Mouse (Mus musculus) right cerebral cortex, adult 2 months (tissue): ENCODE measurements around the gene Vkorc1l1.
A peak's percentile ranks its signal among the peaks of the same experiment; 100 is the strongest.
"Not testable (repeated sequence)": the region's sequence is repeated elsewhere in the genome, so short reads cannot be mapped to it uniquely, and the experiment has no call there.

Experiments used
- DNase-seq, 2 experiments: peaks; one replicate each; pipeline ENCODE4 v3.0.0; 2021 to 2022; ENCODE audit warnings: low spot score in 2 of 2

Vkorc1l1 gene

DNA sequence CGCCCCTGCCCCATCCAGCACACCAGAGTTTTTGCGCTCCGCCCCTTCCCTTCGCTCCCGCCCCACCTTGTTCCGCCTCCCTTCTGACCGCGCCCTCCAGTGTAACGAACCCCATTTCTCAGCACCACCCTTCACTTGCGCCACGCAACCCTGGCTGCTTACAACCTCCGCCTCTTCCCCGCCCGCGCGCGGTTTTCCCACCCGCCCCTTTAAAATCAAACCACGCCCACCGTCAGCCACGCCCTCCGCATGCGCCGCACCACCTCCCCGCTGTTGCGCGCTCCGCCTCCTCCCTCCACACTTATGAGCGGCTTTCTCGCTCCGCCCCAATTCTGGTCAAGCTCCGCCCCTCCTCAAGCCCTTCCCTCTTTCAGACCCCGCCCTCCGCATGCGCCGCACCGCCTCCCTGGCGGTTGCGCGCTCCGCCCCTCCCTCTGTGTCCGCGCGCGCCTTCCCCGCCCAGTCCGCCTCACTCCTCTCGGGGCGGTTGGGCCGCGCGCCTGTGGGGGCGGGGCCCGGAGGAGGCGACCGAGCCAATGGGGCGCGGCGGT is at the start of gene Vkorc1l1:
Vkorc1l1 (plus strand) TSS at position 476 of the 551 bp plus-strand sequence.
- peak; percentile 96 to 97 for DNase-seq

- peak; percentile 91 to 93 for DNase-seq
Measured at GRCm38 (mm10) chr5:129895198-129896088, 46.3 kb upstream of the Vkorc1l1 start, which contains the start of gene Zbed5. Gene Zbed5, plus strand, starts transcription at chr5:129895723.

DNA sequence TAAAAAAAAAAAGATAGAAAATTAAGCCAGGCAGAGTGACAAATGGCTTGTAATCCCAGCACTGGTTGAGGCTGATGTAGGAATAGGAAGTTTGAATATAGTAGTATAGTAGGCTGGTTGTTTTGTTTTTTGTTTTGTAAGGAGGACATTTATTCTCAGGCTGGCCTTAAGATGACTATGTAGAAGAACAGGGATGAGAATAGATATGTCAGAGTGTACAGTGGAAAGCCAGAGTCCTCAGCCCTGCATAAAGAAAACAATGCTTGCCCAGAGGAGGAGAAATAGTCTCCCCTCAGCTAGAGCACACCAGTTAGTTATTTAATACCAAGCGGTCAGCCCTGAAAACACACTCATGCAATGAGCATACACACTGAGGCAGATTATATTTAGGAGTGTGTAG is 43.3 kb upstream of the Vkorc1l1 start, which contains the start of gene Phkg1:
Phkg1 (minus strand) TSS at position 101 of the 400 bp plus-strand sequence.
- DNase-seq = no peak

DNA sequence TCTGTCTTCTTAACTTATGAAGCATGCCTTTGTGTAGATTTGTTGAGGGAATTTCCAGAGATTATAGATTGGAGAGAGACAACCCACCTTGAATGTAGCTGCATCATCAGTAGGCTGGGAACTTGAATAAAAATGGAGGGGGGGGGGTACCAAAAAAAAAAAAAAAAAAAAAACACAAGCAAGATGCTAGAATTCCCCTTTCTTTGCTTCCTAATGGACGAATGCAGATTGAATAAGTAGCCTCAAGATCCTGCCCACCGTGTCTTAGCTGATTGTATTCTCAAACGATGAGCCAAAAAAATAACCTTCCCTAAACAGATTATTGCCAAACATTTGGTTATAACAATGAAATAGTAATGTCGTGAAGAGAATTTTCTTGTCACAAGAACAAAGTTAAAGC is 34.0 kb upstream of the Vkorc1l1 start:
- no peak for DNase-seq

GRCm38 (mm10) chr5:129908242-129908965 is 33.4 kb upstream of the Vkorc1l1 start, which contains the start of gene Nupr1l:
Gene Nupr1l, plus strand, starts transcription at chr5:129908540.
- DNase-seq = peak; percentile 88 to 93

DNA sequence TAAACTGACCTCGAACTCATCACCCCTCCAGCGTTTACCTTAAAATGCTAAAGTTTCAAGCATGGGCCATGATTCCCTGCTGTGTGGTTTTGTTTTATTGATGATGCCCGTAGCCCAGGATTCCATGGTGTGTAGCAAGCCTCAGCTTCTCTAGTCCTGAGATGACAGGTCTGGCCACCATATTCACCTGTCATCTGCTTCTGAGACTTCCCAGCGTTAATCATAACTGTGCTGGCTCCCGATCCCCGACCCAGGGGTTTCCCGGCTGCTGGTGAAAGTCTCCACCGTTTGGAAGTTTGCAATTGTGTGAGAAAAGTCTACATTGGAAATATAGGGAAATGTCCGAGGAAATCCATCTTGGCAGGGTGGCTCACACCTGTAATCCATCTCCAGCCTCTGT is 32.6 kb upstream of the Vkorc1l1 start:
- no peak for DNase-seq

DNA sequence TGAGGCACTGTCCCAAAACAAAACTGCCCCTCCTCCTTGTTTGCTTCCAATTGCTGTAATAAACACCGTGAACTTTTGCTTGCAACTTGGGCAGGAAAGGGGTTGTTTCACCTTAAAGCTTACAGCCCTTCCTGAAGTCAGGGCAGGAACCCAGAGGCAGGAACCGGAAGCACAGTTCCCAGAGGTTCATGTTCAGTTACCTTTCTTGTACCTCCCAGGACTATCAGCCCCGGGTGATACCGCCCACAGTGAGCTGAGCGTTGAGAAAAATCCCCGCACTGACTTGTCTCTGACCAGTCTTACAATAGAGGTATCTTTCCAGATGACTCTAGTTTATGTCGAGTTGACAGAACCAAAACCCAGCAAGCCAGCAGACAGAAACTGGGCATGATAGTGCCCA is 32.2 kb upstream of the Vkorc1l1 start:
- no peak for DNase-seq

DNA sequence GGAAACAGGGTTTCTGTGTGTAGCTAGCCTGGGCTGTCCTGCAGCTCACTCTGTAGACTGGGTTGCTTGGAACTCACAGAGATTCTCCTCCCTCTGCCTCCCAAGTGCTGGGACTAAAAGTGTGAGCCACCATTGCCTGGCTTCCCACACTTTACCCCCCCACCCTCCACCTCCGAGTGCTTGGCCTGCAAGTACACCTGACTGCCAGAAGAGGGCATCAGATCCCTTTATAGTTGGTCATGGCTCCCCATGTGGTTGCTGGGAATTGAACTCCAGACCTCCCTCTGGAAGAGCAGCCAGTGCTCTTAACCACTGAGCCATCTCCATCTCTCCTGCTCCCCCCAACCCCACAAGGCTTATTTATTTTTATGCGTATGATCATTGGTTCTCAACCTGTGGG is 27.7 kb upstream of the Vkorc1l1 start:
- no peak for DNase-seq

DNA sequence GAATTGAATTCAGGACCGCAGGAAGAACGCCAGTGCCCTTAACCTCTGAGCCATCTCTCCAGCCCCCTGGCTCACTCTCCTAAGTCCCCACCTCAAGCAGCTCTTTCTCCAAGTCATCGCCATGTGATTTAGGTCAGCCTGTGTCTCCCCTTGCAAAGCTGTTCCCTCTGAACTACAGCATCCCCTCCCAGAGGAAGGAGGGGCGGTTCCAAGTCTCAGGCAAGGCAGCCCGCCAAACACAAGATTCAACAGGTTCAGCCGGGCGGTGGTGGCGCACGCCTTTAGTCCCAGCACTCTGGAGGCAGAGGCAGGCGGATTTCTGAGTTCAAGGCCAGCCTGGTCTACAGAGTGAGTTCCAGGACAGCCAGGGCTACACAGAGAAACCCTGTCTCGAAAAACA is 26.3 kb upstream of the Vkorc1l1 start:
- not testable (repeated sequence) for DNase-seq

DNA sequence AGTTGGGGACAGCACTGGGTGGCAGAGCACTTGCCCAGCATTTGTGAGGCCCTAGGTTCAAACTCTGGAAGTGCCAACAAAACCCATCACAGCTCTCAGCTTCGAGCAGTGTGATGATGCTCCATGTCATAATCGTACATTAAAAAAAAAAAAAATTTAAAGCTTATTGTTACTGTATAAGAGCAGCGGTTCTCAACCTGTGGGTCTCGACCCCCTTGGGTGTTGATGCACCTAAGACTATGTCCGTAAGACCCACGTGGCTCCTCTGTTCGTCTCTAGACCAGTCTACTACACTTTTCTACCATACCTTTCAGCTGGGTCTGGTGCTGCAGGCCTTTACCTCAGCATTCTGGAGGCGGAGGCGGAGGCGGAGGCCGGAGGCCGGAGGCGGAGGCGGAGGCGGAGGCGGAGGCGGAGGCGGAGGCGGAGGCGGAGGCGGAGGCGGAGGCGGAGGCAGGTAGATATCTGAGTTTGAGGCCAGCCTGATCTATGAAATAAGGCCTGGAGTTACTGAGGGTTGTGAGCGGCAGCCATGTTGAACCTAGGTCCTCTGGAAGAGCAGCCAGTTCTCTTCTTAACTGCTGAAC is 23.6 kb upstream of the Vkorc1l1 start:
- no peak for DNase-seq

DNA sequence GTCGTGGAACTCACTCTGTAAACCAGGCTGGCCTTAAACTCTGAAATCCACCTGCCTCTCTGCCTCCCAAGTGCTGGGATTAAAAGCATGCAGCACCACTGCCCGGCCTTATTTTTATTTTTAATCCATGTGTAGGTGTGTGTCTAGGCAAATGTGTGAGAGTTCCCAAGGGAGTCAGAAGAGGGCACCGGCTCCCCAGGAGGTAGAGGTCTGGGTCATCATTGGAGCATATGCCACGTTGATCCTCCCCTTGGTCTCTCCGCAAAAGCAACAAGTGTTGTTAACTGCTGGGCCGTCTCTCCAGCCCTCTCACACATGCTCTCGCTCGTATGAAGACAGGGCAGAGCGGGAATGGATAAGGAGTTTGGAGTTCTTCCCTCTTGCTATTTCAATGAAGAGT is 23.0 kb upstream of the Vkorc1l1 start:
- DNase-seq = no peak

DNA sequence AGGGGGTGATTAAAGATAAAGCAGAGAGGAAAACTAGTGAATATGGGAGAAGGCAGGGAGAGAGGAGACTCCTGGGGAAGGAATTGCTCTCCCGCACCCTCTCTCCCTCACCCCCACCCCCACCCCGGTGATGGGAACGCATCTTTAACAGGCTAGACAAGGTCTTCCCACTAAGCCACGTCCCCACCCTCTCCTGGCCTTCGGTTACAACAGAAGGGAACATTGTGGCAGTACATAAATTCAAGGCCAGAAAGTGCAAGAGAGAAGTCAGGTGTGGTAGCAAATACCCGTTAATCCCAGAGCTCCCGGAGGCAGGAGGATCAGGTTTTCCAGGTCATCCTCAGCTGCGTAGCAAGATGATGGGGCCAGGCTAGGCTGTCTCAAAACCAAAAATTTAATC is 22.4 kb upstream of the Vkorc1l1 start:
- no peak for DNase-seq

DNA sequence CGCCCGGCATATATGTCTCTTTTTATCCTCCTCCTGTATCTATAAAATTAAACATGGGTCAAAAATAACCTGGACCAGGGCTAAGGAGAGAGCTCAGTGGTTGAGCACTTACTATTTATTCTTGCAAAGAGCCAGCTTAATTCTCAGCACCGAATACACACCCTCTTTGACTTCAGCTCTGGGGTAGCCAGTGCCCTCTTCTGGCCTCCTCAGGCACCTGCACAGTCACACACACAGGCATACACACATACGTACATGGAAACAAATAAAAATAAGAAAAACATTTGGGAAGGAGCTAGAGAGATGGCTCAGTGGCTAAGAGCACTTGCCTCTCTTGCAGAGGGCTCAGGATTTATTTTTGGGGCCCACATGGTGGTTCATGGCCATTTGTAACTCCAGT is 19.8 kb upstream of the Vkorc1l1 start:
- DNase-seq = no peak

DNA sequence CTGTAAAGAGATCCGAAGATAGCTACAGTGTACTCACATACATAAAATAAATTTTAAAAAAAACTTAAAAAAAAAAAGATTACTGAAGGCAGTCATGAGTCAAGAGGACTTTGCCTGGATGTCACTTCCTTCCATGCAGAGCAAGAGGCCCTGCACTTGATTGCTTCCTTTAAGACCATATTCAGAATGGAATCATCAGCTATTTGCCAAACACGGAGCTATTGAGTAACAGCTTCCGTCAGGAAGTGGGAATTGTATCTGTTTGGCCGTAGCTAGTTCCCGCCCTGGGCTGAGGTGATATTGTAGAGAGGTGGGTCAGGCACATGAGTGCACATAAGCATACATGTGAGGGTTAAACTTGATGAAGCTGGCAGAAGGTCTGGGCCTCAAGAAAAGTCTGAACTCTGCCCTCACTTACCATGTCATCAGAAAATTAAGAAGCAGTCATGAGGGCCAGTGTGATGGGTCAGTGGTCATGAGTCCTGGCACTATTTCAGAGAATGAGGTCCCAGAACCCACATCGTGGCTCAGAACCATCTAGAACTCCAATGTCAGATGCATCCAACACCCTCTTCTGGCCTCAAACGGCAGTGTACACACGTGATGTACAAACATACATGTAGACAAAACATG is 16.8 kb upstream of the Vkorc1l1 start:
- no peak for DNase-seq

DNA sequence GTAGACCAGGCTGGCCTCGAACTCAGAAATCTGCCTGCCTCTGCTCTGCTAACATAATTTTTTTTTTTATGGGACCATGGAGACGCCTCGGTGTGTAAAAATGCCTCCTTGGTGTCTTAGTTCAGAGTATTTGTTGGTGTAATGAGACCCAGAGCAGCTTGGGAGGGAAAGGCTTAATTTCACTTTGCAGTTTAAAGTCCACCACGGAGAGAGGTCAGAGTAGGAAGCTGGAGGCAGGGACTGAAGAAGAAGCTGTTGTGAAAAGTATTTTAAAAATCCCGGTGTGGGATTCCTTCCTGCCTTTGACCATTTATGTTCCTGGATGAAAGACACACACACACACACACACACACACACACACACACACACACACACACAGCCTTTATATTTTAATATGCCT is 15.8 kb upstream of the Vkorc1l1 start:
- no peak for DNase-seq

DNA sequence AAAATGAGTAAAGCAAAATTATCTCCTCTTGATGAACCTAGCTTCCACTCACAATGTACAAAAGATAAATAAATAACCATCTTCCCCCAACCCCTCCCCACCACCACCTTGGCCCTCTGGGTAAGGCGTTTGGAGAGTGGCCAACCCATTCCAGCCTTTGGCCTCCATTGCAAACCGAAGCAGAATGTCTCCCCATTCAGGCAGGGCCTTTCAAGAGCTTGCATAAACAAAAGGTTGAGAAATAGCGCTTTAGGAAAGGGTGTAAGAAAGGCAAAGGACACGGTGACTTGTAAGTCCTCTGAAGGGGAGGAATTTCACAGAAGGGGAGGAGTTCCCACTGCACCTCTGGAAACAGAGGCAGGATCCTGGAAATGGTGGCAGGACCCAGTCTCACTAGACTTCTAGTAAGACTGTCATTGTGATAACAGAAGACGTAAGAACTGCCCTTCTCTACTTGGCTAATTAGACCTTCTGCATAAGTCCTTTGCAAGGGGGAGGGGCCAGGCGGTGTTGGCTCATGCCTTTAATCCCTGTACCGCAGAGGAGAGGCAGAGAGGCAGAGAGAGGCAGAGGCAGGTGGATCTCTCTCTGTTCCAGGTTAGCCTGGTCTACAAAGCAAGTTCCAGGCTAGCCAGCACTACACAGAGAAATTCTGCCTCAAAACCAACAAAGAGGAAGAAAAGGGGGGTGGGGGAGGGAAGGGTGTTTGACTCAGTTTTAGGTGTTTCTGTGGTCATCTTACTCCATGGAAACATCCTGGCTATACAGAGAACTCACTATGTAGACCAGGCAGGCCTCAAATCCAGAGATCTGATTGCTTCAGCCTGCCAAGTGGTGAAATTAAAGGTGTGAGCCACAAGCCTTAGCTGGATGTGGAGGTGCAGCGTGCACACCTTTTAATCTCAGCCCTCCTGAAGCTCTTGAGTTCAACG is 11.6 kb upstream of the Vkorc1l1 start:
- no peak for DNase-seq

DNA sequence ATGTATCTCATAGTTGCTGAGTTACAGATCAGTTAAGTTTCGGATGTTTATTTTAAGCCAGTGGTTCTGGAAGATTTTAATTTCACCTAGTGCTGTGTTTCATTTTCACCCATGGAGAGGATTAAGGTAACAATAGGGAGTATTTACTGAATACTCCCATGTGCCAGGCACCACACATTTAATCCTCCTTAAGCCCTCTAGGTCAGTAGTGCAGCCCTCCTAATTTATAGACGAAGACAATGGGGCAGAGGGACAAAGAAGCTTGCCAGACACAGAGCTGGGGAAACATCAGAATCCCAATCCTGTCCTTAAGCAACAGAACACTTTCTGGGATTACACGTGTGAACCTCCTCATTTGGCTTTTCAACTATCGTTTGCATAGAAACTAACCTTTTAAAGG is 4.8 kb upstream of the Vkorc1l1 start:
- no peak for DNase-seq

DNA sequence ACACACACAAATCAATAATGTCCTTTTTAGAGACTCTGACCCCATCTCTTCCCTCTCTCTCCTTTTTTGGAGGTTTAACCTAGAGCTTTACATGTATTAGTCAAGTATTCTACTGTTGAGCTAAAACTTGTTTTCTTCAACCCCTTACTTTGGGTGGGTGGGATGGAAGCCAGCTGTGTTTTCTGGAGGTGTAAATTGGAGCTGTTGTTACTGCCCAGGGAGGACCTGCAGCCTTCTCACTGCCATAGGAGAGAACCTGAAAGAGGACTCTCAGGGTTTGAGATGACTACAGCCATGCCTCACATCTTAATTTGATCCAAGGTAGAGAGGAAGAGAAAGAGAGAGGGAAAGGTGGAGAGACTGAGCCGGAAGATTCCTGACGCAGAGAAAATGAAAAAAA is 1.5 kb upstream of the Vkorc1l1 start:
- no peak for DNase-seq

DNA sequence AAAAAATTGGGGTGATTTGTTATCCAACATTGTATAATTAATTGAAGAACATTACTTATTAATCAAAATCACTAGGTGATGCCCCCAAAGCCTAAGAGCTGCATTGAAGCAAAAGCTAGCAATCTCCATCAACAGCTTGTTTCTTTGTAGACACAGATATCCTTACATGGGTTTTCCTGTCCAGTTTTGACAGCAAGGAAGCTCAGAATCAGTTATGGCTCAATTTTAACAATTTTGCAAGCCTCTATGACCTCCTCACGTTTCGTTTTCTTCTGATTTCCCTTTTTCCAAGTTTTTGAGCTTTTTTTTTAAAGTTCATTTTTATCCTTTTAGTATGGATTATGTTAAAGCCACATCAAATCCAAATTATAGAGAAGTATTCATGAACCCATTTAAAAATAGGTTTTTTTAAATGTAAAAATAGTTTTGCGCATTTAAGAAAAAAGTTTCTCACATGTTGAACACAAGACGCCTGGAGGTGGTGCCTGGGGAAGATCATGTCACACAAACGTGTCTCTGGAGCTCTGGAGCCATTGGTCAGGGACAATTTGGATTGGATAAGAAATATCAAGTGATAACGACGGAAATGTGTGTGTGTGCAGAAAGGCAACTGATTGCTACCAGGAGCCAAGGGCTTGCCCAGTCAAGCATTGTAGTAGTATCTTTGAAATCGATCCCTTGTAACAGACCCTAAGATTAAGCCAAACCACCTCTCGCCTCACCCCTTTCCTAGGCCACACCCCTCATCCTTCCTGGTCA is 855 bp upstream of the Vkorc1l1 start:
- DNase-seq = no peak
